Mouse (Mus musculus): ENCODE results near the gene Pnpla8. TPM values are rescaled to one million over a fixed set of nuclear protein-coding genes. Genes with fewer than 3 reads are reported as not detected.
"Not testable (repeated sequence)": the region's sequence is repeated elsewhere in the genome, so short reads cannot be mapped to it uniquely, and the experiment has no call there.

Gene Pnpla8
- 100 to 1,000 TPM; 117 to 127 TPM for total RNA-seq (2021)

GRCm38 (mm10) chr12:44221070-44221469 lies at the start of gene Pnpla8:
Pnpla8 (plus strand) TSS chr12:44221370.
- DNase-seq, result not testable (repeated sequence)

GRCm38 (mm10) chr12:44176331-44177037 lies 44.7 kb upstream of the Pnpla8 start:
- DNase-seq, result no peak

- DNase-seq, result peak in 1 of 2 experiments; percentile 17
These were observed 44.2 kb upstream of the Pnpla8 start for GRCm38 (mm10) chr12:44177038-44177355.

GRCm38 (mm10) chr12:44181081-44181982 lies 39.8 kb upstream of the Pnpla8 start:
- peak in 1 of 2 experiments; percentile 43 for DNase-seq

- no peak for DNase-seq
These were observed 23.2 kb upstream of the Pnpla8 start for GRCm38 (mm10) chr12:44197873-44198525.

GRCm38 (mm10) chr12:44209141-44209823 lies 11.9 kb upstream of the Pnpla8 start:
- DNase-seq, result peak; percentile 8

GRCm38 (mm10) chr12:44209824-44210752 lies 11.1 kb upstream of the Pnpla8 start, which contains the start of gene Dnajb9:
Dnajb9 (minus strand) TSS chr12:44210326.
- DNase-seq, result peak; percentile 100

GRCm38 (mm10) chr12:44211555-44211954 lies 9.6 kb upstream of the Pnpla8 start:
- DNase-seq, result no peak

- peak; percentile 8 to 18 for DNase-seq
These were observed 634 bp downstream of the Pnpla8 start for GRCm38 (mm10) chr12:44221651-44222356.

- no peak for DNase-seq
These were observed 1.9 kb downstream of the Pnpla8 start for GRCm38 (mm10) chr12:44223044-44223443.

- DNase-seq, result no peak
These were observed 3.5 kb downstream of the Pnpla8 start for GRCm38 (mm10) chr12:44224650-44225049.

GRCm38 (mm10) chr12:44241090-44241489 lies 19.9 kb downstream of the Pnpla8 start:
- DNase-seq, result no peak

GRCm38 (mm10) chr12:44242407-44242806 lies 21.2 kb downstream of the Pnpla8 start:
- no peak for DNase-seq

GRCm38 (mm10) chr12:44245739-44246138 lies 24.6 kb downstream of the Pnpla8 start:
- no peak for DNase-seq

- no peak for DNase-seq
These were observed 27.3 kb downstream of the Pnpla8 start for GRCm38 (mm10) chr12:44248309-44248977.

- DNase-seq, result no peak
These were observed 41.4 kb downstream of the Pnpla8 start for GRCm38 (mm10) chr12:44262612-44263011.

- no peak for DNase-seq
These were observed 44.5 kb downstream of the Pnpla8 start for GRCm38 (mm10) chr12:44265651-44266050.

GRCm38 (mm10) chr12:44267196-44267595 lies 46.0 kb downstream of the Pnpla8 start:
- no peak for DNase-seq

- DNase-seq, result peak; percentile 99
These were observed 47.6 kb downstream of the Pnpla8 start for GRCm38 (mm10) chr12:44268728-44269302.
